Mouse (Mus musculus): Measurements from ENCODE around the gene Syt2. TPM values are rescaled to one million over a fixed set of nuclear protein-coding genes. Genes with fewer than 3 reads are reported as not detected.
A peak's percentile ranks its signal among the peaks of the same experiment; 100 is the strongest.

Gene Syt2
- total and polyA plus RNA-seq, 2 experiments from 2014 or later = 6.2 to 19.0 TPM

DNA sequence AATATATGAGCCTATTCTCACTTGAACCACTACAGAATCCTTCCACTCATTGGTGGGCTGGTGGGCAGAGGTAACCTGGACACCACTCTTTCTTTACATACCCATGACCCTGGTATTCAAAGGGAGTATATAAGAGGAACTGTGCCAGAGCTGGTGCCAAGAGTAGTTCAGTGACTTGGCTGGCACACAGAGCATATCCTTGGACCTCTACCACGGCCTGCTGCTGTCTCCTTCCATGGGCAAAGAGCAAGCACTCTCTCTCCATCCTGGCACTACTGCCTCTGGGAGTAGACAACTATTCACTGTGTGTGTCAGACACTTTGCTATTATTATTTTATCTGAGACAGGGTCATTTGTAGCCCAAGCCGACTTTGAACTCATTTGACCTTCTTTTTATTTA lies 49.8 kb downstream of the Syt2 start:
- no peaks in the 10 kb centered on the region for H3K9me3 ChIP-seq (ENCODE audit: low read length)
- no peak overlapping the region for H3K27ac ChIP-seq (ENCODE audit: low read depth, low read length)
- H3K4me3 ChIP-seq (ENCODE audit: low read depth, low read length) = no peak overlapping the region
- H3K27me3 ChIP-seq (ENCODE audit: insufficient read depth, low read length) = no peaks in the 10 kb centered on the region
- no peak for ATAC-seq (ENCODE audit: low FRiP score)
- no peaks in the 10 kb centered on the region for H3K36me3 ChIP-seq (ENCODE audit: insufficient read depth, low read length)
- H3K4me2 ChIP-seq (ENCODE audit: low read depth, low read length, poor library complexity, severe bottlenecking) = no peak overlapping the region
- 63% methylated on average over 2 of the region's 2 CpGs for WGBS
- no peaks in the 10 kb centered on the region for H3K4me1 ChIP-seq (ENCODE audit: insufficient read depth, low read length)
- no peak for DNase-seq (ENCODE audit: low spot score)
- H3K9ac ChIP-seq (replicated peaks; ENCODE audit: low read length, poor library complexity, severe bottlenecking) = no peak overlapping the region
- TF ChIP-seq CTCF (IDR thresholded peaks at IDR 0.05) = no peak

- H3K9me3 ChIP-seq (ENCODE audit: low read length) = no peaks in the 10 kb centered on the region
- no peaks in the 10 kb centered on the region for H3K36me3 ChIP-seq (ENCODE audit: insufficient read depth, low read length)
- 96% methylated on average over 4 of the region's 4 CpGs for WGBS
- TF ChIP-seq CTCF (IDR thresholded peaks at IDR 0.05) = no peak
- H3K4me1 ChIP-seq (ENCODE audit: insufficient read depth, low read length) = no peaks in the 10 kb centered on the region
- H3K27ac ChIP-seq (ENCODE audit: low read depth, low read length) = no peak overlapping the region
- no peaks in the 10 kb centered on the region for H3K27me3 ChIP-seq (ENCODE audit: insufficient read depth, low read length)
- no peak overlapping the region for H3K4me3 ChIP-seq (ENCODE audit: low read depth, low read length)
- no peak overlapping the region for H3K9ac ChIP-seq (replicated peaks; ENCODE audit: low read length, poor library complexity, severe bottlenecking)
- ATAC-seq (ENCODE audit: low FRiP score) = no peak
- no peak for DNase-seq (ENCODE audit: low spot score)
- no peak overlapping the region for H3K4me2 ChIP-seq (ENCODE audit: low read depth, low read length, poor library complexity, severe bottlenecking)
Observed at GRCm38 (mm10) chr1:134697073-134697472, 50.6 kb downstream of the Syt2 start.

DNA sequence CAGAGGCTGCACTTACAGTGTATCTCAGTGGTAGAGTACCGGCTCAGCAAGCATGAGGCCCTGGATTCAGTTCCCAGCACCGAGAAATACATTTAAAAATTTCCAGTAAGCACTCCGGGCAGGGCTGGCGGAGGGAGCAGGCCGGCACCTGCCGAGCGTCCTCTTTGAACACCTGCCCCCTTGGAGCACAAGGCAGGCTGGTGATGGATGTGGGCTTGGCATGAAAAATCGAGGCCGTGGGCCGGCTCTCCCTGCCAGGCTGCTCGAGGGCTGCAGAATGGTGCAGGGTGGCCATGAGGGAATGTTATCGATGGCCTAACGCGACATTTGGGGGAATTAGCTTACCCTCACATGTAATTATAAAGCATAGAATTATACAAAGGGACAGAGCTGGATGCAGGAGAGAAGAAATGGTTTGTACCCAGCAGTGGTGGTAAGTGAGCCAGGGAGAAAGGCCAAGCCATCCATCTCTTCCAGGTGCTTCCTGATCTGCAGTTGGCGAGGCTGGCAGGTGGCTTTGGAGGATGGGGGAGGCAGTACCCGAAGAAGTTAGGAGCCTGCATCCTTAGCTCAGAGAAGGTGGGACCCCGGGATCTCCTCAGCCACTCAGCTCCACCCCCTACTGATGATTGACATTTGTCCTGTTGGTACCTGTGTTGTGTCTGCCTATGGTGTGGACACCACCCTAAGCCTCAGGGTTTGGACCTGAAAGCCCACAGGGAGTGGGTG lies 51.2 kb downstream of the Syt2 start:
- no peak for ATAC-seq (ENCODE audit: low FRiP score)
- Histone ChIP-seq H3K4me1 (ENCODE audit: insufficient read depth, low read length) (no peaks in the 10 kb centered on the region), H3K27me3 (ENCODE audit: insufficient read depth, low read length) (no peaks in the 10 kb centered on the region), H3K9ac (replicated peaks; ENCODE audit: low read length, poor library complexity, severe bottlenecking) (no peak overlapping the region), H3K36me3 (ENCODE audit: insufficient read depth, low read length) (no peaks in the 10 kb centered on the region), H3K9me3 (ENCODE audit: low read length) (no peaks in the 10 kb centered on the region), H3K4me3 (ENCODE audit: low read depth, low read length) (no peak overlapping the region), H3K4me2 (ENCODE audit: low read depth, low read length, poor library complexity, severe bottlenecking) (no peak overlapping the region), H3K27ac (ENCODE audit: low read depth, low read length) (no peak overlapping the region)
- no peak for DNase-seq (ENCODE audit: low spot score)
- 86% methylated on average over 17 of the region's 17 CpGs for WGBS
- no peak for TF ChIP-seq CTCF (IDR thresholded peaks at IDR 0.05)

DNA sequence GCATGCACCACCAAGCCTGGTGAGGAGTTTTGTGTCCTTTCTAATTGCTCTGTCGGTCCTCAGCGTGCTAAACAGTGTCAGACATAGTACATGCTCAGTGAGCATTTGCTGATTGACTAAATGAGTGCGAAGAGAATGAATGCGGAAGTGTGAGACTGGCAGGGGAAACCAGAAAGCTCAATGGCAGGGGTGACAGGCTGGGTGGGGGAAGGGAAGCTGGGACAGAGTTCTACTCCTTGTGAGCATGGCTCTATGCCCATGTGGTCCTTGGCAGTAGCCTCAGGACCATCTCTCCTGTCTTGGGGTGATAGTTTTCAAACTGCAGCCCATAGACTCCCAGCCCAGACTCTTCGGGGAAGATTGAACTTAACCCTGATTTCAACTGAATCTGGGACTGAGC lies 52.0 kb downstream of the Syt2 start:
- Histone ChIP-seq H3K9me3 (ENCODE audit: low read length) (no peaks in the 10 kb centered on the region), H3K4me3 (ENCODE audit: low read depth, low read length) (no peak overlapping the region), H3K4me1 (ENCODE audit: insufficient read depth, low read length) (no peaks in the 10 kb centered on the region), H3K36me3 (ENCODE audit: insufficient read depth, low read length) (no peaks in the 10 kb centered on the region), H3K27ac (ENCODE audit: low read depth, low read length) (no peak overlapping the region), H3K4me2 (ENCODE audit: low read depth, low read length, poor library complexity, severe bottlenecking) (no peak overlapping the region), H3K9ac (replicated peaks; ENCODE audit: low read length, poor library complexity, severe bottlenecking) (no peak overlapping the region), H3K27me3 (ENCODE audit: insufficient read depth, low read length) (no peaks in the 10 kb centered on the region)
- TF ChIP-seq CTCF (IDR thresholded peaks at IDR 0.05) = no peak
- DNase-seq (ENCODE audit: low spot score) (no peak), ATAC-seq (ENCODE audit: low FRiP score) (no peak)
- WGBS = 79% methylated on average over 5 of the region's 5 CpGs

- ATAC-seq (ENCODE audit: low FRiP score) (no peak), DNase-seq (ENCODE audit: low spot score) (peak; percentile 53)
- Histone ChIP-seq H3K4me3 (ENCODE audit: low read depth, low read length) (no peak overlapping the region), H3K4me2 (ENCODE audit: low read depth, low read length, poor library complexity, severe bottlenecking) (no peak overlapping the region), H3K9me3 (ENCODE audit: low read length) (no peaks in the 10 kb centered on the region), H3K27ac (ENCODE audit: low read depth, low read length) (no peak overlapping the region), H3K9ac (replicated peaks; ENCODE audit: low read length, poor library complexity, severe bottlenecking) (no peak overlapping the region), H3K4me1 (ENCODE audit: insufficient read depth, low read length) (no peaks in the 10 kb centered on the region), H3K36me3 (ENCODE audit: insufficient read depth, low read length) (no peaks in the 10 kb centered on the region), H3K27me3 (ENCODE audit: insufficient read depth, low read length) (no peaks in the 10 kb centered on the region)
- no peak for TF ChIP-seq CTCF (IDR thresholded peaks at IDR 0.05)
- 66% methylated on average over 9 of the region's 9 CpGs for WGBS
Observed at GRCm38 (mm10) chr1:134699390-134699789, 52.9 kb downstream of the Syt2 start.

- no peak overlapping the region for H3K27ac ChIP-seq (ENCODE audit: low read depth, low read length)
- 40% methylated on average over 2 of the region's 2 CpGs for WGBS
Observed at GRCm38 (mm10) chr1:134700151-134700550, 53.7 kb downstream of the Syt2 start.

More at GRCm38 (mm10) chr1:134700151-134700550, 53.7 kb downstream of the Syt2 start:
- Histone ChIP-seq H3K9ac (replicated peaks; ENCODE audit: low read length, poor library complexity, severe bottlenecking) (no peak overlapping the region), H3K9me3 (ENCODE audit: low read length) (no peaks in the 10 kb centered on the region), H3K4me1 (ENCODE audit: insufficient read depth, low read length) (no peaks in the 10 kb centered on the region), H3K4me2 (ENCODE audit: low read depth, low read length, poor library complexity, severe bottlenecking) (no peak overlapping the region), H3K27me3 (ENCODE audit: insufficient read depth, low read length) (no peaks in the 10 kb centered on the region), H3K4me3 (ENCODE audit: low read depth, low read length) (no peak overlapping the region), H3K36me3 (ENCODE audit: insufficient read depth, low read length) (no peaks in the 10 kb centered on the region)
- DNase-seq (ENCODE audit: low spot score) = no peak
- ATAC-seq (ENCODE audit: low FRiP score) = no peak
- TF ChIP-seq CTCF (IDR thresholded peaks at IDR 0.05) = no peak

Measured in midbrain, postnatal 0 days (tissue).